Mouse (Mus musculus): ENCODE results near the gene Nrd1. TPM values are rescaled to one million over a fixed set of nuclear protein-coding genes. Genes with fewer than 3 reads are reported as not detected.

The Nrd1 gene
- polyA plus RNA-seq, 1 experiment from 2014 or later: 33.8 TPM

- Histone ChIP-seq H3K27ac (ENCODE audit: low read length) (no peak overlapping the region), H3K4me1 (ENCODE audit: control insufficient read depth, low read depth, low read length) (peaks cover 11% of the 10 kb centered on the region), H3K4me2 (ENCODE audit: low read depth, low read length) (no peak overlapping the region), H3K27me3 (ENCODE audit: control insufficient read depth, insufficient read depth, low read depth, low read length) (no peaks in the 10 kb centered on the region), H3K9me3 (replicated peaks; ENCODE audit: control insufficient read depth, low read length) (no peaks in the 10 kb centered on the region), H3K4me3 (ENCODE audit: low read depth, low read length) (no peak overlapping the region), H3K9ac (ENCODE audit: low read depth, low read length) (no peak overlapping the region), H3K36me3 (ENCODE audit: control insufficient read depth, insufficient read depth) (no peaks in the 10 kb centered on the region)
- ATAC-seq (ENCODE audit: low read depth): no peak
- WGBS (ENCODE audit: insufficient replicate concordance): 81% methylated on average over 10 of the region's 10 CpGs
Observed at GRCm38 (mm10) chr4:109109686-109110085, 109.2 kb downstream of the Nrd1 start.

- peaks cover 11% of the 10 kb centered on the region for H3K4me1 ChIP-seq (ENCODE audit: control insufficient read depth, low read depth, low read length)
- H3K4me3 ChIP-seq (ENCODE audit: low read depth, low read length): no peak overlapping the region
- no peak overlapping the region for H3K9ac ChIP-seq (ENCODE audit: low read depth, low read length)
- no peak for ATAC-seq (ENCODE audit: low read depth)
- H3K4me2 ChIP-seq (ENCODE audit: low read depth, low read length): no peak overlapping the region
- no peaks in the 10 kb centered on the region for H3K27me3 ChIP-seq (ENCODE audit: control insufficient read depth, insufficient read depth, low read depth, low read length)
- no peak overlapping the region for H3K27ac ChIP-seq (ENCODE audit: low read length)
- H3K9me3 ChIP-seq (replicated peaks; ENCODE audit: control insufficient read depth, low read length): no peaks in the 10 kb centered on the region
- H3K36me3 ChIP-seq (ENCODE audit: control insufficient read depth, insufficient read depth): no peaks in the 10 kb centered on the region
- 66% methylated on average over 2 of the region's 2 CpGs for WGBS (ENCODE audit: insufficient replicate concordance)
Observed at GRCm38 (mm10) chr4:109110978-109111377, 110.5 kb downstream of the Nrd1 start.

MicroRNA genes within 50 kb of the gene (microRNA counts, 519-probe panel; counts per million panel counts)
- microRNA mmu-miR-761: 2,517 counts per million, percentile 66 among the panel's probes with 10 or more counts

Small RNA genes lying within 50 kb of the gene (microRNA-seq; reads per million reads assigned to microRNA genes)
- not detected for gene Mir761

Other genes starting within 250 kb of the Nrd1 start
- 0.29 and 0.38 TPM in 2 replicates for gene Zfyve9, start 219.9 kb upstream of the Nrd1 start, polyA plus RNA-seq (2015; fragmentation: Nextera tagmentation; extraction: Ambion mirVana)
- 36.8 and 39.8 TPM in 2 replicates for gene Btf3l4, start 167.0 kb upstream of the Nrd1 start, polyA plus RNA-seq (2015; fragmentation: Nextera tagmentation; extraction: Ambion mirVana)
- gene Txndc12, start 166.1 kb upstream of the Nrd1 start, polyA plus RNA-seq (2015; fragmentation: Nextera tagmentation; extraction: Ambion mirVana): 27.5 and 27.8 TPM in 2 replicates
- 29.0 and 31.2 TPM in 2 replicates for gene Kti12, start 152.9 kb upstream of the Nrd1 start, polyA plus RNA-seq (2015; fragmentation: Nextera tagmentation; extraction: Ambion mirVana)
- gene A730015C16Rik, start 152.0 kb upstream of the Nrd1 start, polyA plus RNA-seq (2015; fragmentation: Nextera tagmentation; extraction: Ambion mirVana): 0.11 and 0.16 TPM in 2 replicates
- 2.5 TPM in 2 replicates for gene Rab3b, start 121.6 kb upstream of the Nrd1 start, polyA plus RNA-seq (2015; fragmentation: Nextera tagmentation; extraction: Ambion mirVana)
- gene Osbpl9, start 201.6 kb downstream of the Nrd1 start, polyA plus RNA-seq (2015; fragmentation: Nextera tagmentation; extraction: Ambion mirVana): 27.2 and 28.6 TPM in 2 replicates
- gene Calr4, start 233.8 kb downstream of the Nrd1 start, polyA plus RNA-seq (2015; fragmentation: Nextera tagmentation; extraction: Ambion mirVana): not detected in 2 replicates

Measured in liver, embryonic 16.5 days (tissue).